Mouse (Mus musculus): ENCODE data around the gene Slpi.

DNA sequence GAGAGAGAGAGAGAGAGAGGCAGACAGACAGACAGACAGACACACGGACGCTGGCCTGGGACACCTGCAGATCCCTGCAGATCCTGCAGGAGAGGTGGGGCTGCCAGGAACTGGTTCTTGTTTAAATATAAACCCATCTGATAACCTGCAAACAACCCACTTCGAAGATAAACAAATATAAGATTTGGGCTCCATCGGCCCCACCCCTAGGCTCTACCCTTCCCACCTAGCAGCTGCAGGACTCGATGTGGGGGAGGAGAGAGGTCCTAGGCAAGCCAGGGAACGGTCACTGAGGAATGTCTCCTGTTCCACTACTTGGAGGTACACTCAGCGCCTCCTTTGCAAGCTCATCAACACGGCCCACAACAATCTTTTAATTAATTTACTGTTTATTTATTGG, 49.4 kb upstream of the Slpi start:
- TF ChIP-seq CTCF (IDR thresholded peaks at IDR 0.05; ENCODE audit: control insufficient read depth, insufficient read depth, insufficient read length) (no peak), USF1 (IDR thresholded peaks at IDR 0.05; ENCODE audit: low read depth) (no peak), MYOD1 (IDR thresholded peaks at IDR 0.05; ENCODE audit: control insufficient read depth, insufficient read length, low read depth) (no peak), CEBPB (IDR thresholded peaks at IDR 0.05; ENCODE audit: low read depth) (no peak), MYOG (IDR thresholded peaks at IDR 0.05; ENCODE audit: control insufficient read depth, extremely low read depth, insufficient read length) (no peak)
